Mouse (Mus musculus) adrenal gland, postnatal 36 days (tissue): Measurements from ENCODE around the gene Mab21l3. TPM values are rescaled to one million over a fixed set of nuclear protein-coding genes. Genes with fewer than 3 reads are reported as not detected.

Source experiments
- DNase-seq, 2 experiments: peaks; one replicate each; pipeline ENCODE4 v3.0.0; 2021; ENCODE audit warnings: mixed read lengths in 1 of 2
- total RNA-seq, 2 experiments: library from RNA; stranded (reverse); gene quantifications; 2 replicates each; pipeline ENCODE4 v1.2.3; 2021

Gene Mab21l3
- total RNA-seq, 2 experiments from 2014 or later: 0.89 TPM; not detected in 1

DNA sequence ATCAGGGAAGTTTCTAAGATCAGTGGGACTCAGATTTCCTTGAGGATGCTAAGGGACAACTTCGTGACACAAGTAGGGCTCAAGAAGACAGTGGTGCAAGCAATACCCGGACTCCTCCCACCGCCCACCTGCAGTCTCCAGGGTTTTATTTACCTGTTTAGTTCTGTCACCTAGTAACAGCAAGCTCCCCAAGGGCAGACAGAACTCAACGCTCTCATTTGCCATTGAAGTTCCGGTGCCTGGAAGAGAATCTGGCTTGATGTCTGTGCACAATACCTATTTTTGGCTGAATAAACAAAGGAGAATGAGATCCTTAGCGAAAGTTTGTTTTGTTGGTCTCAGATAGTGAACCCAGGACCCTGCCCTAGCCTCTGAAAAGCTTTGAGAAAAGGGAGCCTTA is 45.0 kb downstream of the Mab21l3 start:
- no peak for DNase-seq

DNA sequence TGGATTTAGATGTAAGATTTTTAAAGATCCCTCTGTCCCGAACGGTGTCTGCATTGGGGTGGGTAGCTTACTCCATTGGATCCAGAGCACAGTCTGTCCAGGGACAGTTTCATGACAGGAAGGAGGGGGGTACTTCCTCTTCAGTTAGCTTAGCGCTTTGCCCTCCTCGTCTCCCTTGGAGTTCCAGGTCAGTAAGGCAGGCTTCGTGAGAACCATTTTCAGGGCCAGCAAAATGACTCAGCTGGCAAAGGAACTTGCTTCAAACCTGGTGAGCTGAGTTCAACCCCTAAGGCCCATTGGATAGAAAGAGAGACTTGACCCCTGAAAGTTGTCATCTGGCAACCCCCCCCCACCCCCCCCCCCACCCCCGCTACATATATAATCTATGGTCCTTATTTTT is 46.0 kb downstream of the Mab21l3 start:
- peak; percentile 57 to 66 for DNase-seq

DNA sequence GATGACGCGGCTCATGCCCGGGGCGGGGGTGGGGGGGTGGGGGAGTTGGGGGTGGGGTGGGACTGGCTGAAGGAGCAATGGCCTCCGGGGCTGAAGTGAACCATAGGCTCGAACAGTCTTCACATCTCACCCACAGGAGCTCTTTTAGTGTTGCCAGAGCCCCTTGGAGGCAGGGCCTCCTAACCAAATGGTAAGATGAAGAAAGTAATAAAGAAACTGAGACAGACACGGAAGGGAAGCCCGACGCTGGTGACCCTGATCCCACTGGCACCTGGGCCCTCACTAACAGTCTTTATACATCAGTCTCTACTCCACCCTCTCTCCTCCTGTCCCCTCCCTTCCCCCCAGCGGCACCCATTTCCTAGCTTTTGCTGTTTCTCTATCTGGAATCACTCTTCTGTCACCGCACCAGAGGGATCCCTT is 48.2 kb downstream of the Mab21l3 start:
- no peak for DNase-seq

DNA sequence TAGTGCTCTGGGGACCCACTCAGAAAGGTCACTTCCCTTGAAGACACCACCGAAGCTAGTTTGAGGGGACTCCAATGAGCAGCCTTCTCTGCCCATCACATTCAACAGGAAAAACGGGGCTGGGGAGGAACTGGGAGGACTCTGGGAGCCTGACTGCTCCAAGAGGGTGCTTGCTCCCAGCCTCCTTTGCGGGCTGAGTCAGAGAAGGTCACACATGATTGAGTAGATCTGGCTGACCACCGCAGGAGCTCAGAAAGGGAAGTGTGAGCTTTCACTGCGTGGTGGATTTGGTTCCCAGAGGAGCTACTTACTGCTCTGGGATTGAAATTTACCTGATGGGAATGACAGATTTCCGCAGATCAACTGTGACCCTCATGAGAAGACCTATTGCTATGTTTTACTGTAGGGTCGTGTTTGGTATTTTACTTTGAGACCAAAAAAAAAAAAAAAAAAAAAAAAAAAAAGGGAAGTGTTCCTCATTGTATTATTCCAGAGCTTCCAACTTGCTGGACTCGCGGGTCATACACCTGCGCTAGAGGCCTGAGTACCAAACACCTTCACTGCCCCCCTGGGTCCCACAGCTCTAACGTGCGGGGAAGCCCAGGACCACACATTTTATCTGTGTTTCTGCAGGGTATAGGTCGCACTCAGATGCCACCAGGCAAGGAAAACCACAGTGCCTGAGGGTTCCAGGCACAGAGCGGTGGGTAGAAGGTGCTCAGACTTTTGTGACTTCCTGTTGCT is 48.7 kb downstream of the Mab21l3 start:
- DNase-seq: peak; percentile 82 to 84

GRCm38 (mm10) chr3:101797830-101798709 is 50.7 kb downstream of the Mab21l3 start:
- no peak for DNase-seq

DNA sequence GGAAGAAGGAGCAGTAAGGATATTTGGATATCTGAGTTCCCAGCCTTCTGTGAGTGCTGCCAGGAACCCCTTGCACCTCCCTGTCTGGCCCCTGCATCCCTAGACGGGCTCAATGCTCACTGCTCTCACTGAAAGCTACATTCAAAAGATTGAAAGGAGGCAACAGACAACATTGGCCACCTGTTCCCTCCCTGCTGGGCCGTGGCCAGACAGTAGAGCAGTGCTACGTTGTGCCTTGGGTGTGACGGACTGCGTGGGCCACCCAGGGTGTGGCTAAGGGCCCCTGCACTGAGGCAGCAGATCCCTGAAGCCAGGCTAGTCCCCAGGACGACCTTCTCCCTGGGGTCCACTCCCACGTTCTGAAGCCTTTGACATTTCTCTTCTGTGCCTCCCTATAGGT is 52.5 kb downstream of the Mab21l3 start:
- DNase-seq: no peak

DNA sequence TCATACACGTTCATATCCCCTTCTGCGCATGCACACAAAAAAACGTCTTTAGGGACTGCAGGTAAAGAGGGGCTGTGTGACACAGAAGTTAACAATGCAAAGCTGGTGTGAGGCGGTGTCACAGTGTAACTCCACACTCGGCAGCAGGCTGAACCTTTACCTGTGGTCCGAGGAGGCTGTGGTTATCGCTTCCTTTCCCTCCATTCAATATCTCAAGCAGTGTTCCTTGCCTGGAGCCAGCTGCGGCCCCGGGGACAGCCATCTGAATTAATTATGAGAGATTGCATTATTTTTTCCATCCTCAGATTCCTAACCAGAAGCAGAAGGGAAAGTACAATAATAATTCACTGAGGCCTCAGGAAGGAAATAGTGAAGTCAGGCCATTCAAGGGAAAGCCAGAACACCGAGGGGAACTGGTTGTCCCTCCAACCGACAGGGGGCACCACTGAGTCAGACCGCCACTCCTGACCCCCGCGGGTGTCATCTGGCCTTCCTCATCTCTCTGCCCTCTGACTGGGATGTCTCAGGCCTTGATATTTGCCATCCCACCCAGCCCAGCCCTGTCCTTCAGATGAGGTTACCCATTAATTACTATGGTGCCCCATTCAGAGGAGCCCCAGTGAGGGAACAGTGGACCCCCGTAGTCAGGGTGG is 53.2 kb downstream of the Mab21l3 start:
- no peak for DNase-seq

DNA sequence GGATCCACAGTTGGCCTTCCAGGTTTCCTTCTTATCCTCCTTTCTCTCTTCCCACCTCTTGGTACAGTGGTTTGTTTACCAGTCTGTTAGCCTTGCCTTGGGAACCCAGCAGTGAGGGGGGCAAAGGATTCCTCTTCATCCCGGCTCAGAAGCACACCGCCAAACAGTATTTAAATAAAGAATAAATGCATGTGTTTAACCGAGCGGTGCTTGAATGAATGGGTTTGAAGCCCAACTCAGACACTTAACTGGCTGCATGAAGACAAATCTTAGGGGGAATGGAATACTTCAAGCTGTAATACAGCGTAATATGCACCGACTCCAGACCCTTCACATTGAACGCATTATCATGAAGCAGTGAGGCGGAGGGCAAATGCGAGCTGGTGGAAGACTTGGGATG is 54.1 kb downstream of the Mab21l3 start:
- DNase-seq: no peak

- no peak for DNase-seq
These were observed 54.7 kb downstream of the Mab21l3 start for GRCm38 (mm10) chr3:101794026-101794425.

GRCm38 (mm10) chr3:101792191-101792590 is 56.6 kb downstream of the Mab21l3 start:
- no peak for DNase-seq

GRCm38 (mm10) chr3:101784768-101785424 is 63.9 kb downstream of the Mab21l3 start:
- no peak for DNase-seq

DNA sequence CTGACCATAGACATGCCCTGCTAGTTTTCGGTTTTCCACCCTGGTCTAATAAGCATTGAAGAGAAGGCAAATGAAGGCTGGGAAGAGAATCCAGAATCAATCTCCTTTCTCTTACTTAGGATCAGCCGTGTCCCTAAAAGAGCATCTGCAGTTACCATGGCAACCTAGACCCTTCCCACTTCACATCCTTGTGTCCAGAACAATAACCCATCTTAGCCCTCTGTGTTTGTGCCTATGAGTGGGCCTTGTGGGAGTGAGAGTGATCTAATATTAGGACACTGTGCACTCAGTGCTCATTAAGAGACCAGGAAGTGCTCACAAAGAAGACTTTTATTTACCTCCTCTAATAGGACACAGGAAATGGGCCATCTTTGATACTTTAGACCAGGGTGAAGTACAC is 65.0 kb downstream of the Mab21l3 start:
- DNase-seq: no peak

DNA sequence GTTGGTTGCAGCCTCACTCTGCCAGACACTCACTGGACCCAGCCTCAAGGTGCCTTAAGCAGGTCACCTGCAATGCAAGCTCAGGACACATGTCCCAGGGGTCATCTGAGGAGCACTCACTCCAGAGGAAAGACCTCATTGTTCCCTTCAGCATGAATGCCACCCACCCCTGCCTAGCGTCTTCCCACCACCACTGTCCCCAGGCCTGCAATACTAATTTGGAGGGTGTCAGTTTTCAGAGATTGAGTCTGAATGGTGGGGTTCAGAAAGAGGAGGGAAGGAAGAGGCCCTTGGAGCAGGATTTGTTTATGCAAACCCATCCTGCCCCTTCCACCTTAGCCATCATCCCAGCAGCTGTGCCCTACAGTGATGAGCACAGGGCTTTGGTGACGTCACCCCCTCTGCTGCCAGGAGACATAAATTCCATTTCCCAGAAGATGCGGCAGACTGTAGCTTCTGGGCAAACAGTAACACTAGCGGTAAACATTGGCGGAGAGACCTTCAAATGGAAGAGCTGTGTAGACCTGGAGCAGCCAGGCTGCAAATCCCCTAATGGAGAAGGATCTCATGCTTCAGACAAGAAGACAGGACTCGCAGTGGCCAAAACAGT is 67.8 kb downstream of the Mab21l3 start:
- DNase-seq: peak; percentile 58 to 63

GRCm38 (mm10) chr3:101778896-101779665 is 69.7 kb downstream of the Mab21l3 start:
- peak in 1 of 2 experiments; percentile 28 for DNase-seq

GRCm38 (mm10) chr3:101775732-101776131 is 73.0 kb downstream of the Mab21l3 start:
- no peak for DNase-seq

DNA sequence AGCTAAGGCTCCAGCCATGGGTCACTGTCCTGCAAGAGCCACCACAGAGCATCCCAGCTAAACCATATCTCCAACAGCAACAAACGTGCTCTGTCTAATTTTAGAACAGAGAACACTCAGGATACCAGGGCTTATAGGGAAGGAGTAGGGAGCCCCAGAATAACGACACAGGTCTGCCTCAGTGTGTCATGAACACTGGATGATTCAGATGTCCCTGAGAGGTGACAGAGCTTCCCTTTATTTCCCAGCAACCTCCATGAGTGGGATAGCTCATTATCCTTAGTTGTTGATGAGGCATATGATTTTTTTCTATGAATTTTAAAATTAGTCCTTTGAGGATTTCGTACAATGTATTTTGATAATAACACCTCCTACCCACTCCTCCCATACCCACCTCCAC is 78.2 kb downstream of the Mab21l3 start:
- DNase-seq: peak in 1 of 2 experiments; percentile 6

DNA sequence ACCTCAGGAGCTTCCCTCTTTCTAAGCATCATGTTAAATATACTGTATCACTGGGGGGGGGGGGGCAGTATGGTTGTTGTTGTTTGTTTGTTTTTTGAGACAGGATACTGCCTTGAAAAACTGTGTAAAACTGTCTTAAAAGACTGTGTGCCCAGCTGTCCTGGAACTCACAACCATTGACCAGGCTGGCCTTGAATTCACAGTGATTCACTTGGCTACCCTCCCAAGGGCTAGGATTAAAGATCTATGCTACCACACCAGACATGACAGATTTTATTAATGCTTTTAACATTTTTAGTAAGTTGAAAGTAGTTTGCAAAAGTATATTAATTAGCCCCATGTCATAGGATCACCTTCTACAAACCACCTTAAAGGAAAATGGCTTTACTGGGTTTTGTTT is 85.2 kb downstream of the Mab21l3 start:
- peak; percentile 68 to 73 for DNase-seq
